Mouse (Mus musculus) brain, embryonic 14.5 days (tissue): ENCODE results near the gene Klf4.

Experiments
- CTCF ChIP-seq: fragments of 200-500 bp; IDR thresholded peaks from 2 replicates; pipeline ENCODE4 v1.5.1; 2012; ENCODE audit warnings: inconsistent platforms, mild to moderate bottlenecking, moderate library complexity, borderline replicate concordance; ENCODE audit not compliant: insufficient read depth, insufficient read length; ENCODE audit errors: extremely low read depth
- POLR2A ChIP-seq: fragments of 200-500 bp; IDR thresholded peaks from 2 replicates; pipeline ENCODE4 v1.6.1; 2012; ENCODE audit warnings: mild to moderate bottlenecking, inconsistent platforms, borderline replicate concordance; ENCODE audit not compliant: poor library complexity, insufficient read depth, insufficient read length, severe bottlenecking; ENCODE audit errors: extremely low read depth

- no peak for TF ChIP-seq CTCF
- TF ChIP-seq POLR2A: no peak
Observed at GRCm38 (mm10) chr4:55535012-55535411, 2.7 kb upstream of the Klf4 start.
